Mouse (Mus musculus) layer of hippocampus, adult 11-12 months (tissue): ENCODE data around the gene Gm12185.
"Not testable (repeated sequence)": the region's sequence is repeated elsewhere in the genome, so short reads cannot be mapped to it uniquely, and the experiment has no call there.

Experiments
- DNase-seq: peaks from one replicate; pipeline ENCODE4 v3.0.0; 2022; ENCODE audit warnings: low spot score

Gm12185 gene

DNA sequence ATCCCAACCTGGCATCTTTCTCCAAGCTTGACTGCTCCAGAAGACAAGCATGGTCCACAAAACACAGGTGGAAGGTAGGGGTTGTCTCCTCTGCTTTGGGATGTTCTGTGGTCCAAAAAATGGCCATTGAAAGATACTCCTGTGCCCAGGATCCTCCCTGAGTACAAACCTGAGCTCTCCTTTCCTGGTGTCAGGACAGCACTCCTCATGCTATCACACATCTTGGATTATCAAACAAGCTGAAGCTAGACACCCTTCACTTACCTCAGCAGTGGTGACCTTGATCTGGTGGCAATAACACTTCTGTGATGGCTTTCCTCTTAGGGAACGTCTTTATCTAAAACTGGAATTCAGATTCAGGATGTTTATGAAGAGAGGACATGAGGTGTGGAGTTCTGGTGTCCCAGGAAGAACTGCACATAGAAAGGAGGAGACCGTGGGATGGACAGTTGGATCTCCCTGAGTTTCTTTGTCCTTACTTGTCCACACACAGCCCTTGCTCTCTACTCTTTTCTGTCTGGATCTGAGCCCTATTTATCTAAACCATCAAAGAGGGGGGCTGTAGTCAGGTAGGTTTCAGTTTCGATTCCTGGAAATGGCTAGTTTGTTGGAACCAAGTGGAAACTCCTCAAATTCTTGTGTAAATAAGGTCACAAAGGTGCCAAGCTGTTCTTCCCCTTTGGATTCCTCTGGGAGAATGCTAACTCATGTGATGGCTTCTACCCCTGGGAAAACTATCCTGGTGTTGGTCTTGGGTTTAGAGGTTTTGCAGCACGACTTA, at the start of gene Gm12185:
Gene Gm12185, minus strand, starts transcription at position 487 of the 781 bp plus-strand sequence.
- DNase-seq: not testable (repeated sequence)

DNA sequence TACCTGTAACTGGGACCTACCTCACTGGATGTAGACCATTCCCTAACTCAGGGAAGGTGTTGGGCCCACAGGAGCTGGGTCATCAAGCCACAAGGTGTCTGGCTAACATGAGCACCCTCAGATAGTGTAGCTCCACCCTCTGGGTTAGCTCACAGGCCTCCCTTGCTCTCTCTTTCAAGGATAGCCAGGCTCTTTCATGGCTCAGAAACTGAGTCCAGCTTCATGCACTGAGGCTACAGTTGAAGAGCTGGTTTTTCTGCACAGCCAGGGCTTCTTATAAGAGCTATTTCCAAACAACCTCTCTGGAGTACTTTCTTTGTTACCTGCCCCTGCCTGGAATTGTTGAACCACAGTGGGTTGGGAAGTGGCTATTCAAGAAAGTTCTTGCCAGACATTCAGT, 20.0 kb upstream of the Gm12185 start:
- DNase-seq: not testable (repeated sequence)

DNA sequence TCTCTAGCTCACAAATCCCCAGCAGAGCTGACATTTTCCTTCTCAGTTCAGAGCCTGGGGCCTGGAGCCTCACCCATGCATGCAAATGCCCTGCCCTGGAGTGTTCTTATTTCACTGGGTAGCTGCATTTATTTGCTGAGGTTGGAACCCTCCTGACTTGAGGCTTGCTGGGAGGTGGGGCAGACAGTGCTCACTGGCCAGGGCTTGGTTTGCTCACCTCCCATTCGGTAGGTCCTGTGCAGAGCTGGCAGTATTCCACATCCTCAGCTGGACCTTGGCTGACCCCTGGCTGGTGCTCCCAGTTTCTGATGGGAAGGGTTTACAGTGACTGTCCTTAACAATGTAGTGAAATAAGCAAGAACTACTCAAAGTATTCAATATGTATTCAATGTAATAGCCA, 14.8 kb upstream of the Gm12185 start:
- not testable (repeated sequence) for DNase-seq

DNA sequence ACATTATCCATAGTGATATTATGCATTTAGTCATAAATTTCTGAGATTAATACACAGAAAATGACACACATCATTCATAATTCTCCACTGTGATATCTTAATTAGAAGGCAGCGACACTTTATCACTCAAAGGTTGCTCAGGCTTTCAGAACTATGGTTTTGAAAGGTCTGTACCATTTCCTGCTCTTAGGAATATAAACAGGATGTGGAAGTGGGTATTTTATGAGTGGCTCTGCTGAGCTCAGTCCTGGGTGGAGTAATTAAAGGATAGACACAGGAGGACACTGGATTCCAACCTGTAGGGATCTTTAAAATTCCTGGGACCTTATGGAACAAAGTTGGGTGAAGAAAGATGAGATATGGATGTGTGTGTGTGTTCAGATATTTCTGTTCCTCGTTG, 14.3 kb upstream of the Gm12185 start:
- not testable (repeated sequence) for DNase-seq

DNA sequence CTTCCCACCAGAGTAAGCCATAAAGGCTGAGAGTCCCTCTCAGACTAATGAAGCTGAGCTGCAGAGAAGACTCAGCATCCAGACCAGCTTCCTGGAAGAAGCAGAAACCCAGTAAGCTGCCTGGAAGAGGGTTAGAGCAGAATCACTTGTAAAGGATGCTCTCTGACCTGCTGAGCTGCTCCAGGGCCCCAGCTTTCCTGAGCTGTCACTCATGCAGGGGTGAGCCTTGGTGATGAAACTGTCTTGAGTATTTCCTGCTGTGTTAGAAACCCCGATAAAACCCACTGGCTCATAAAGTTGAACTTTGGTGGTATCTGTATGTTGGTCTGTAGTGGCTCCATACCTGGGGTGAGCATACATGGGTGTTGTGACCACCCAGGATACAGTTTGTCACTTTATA, 8.4 kb upstream of the Gm12185 start:
- not testable (repeated sequence) for DNase-seq

DNA sequence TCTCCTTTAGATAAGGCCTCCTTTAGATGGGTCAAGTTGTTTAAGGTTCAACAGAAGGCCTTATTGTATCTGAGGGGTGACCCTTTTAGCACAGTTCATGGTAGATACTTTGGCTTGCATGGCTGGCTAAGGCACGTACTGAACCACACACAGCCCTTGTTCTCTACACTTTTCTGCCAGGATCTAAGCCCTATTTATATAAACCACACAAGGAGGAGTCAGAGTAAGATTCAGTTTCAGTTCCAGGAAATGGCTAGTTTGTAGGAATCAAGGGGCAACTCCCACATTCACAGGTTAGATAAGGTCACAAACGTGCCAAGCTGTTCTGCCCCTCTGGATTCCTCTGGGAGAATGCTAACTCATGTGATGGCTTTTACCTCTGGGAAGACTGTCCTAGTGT, 2.0 kb upstream of the Gm12185 start, which contains the start of gene Tgtp1:
Gene Tgtp1, minus strand, starts transcription at position 155 of the 400 bp plus-strand sequence.
- not testable (repeated sequence) for DNase-seq

DNA sequence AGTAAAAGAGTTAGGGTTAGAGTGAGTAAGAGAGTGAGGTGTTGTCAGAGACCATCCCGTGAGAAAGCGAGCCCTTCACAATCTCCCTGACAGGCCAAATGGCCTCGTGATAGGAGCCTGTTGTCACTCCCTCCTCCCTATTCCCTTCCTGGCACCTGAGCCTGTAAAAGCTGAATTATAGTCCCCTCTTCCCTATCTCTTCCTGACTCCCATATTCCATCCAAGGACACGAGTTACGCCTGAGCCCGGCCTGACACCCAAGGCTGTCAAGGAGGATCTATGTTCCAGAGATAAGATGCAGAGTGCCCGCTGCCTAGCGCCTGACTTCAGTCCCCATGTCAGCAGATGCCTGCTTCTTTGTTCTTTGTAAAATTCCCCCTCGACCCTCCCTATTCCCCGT, 1.3 kb upstream of the Gm12185 start:
- DNase-seq: not testable (repeated sequence)

DNA sequence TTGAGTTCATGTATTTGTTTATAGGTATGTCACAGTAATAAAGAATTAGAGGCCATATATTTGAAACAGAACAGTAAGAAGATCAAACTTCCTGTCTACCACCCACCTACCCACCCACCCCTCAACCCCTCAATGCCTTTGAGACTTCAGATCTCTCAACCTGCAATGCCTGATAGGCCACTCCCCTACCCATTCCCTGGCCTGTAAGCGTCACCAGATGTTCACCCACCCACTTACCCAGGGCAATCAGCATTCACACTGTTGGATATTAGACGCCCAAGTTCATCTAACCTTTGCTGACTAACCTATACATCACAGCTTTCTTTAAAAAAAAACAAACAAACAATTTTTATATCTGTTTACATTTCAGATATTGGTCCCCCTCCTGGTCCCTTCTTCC, 2.0 kb downstream of the Gm12185 start:
- DNase-seq: not testable (repeated sequence)

DNA sequence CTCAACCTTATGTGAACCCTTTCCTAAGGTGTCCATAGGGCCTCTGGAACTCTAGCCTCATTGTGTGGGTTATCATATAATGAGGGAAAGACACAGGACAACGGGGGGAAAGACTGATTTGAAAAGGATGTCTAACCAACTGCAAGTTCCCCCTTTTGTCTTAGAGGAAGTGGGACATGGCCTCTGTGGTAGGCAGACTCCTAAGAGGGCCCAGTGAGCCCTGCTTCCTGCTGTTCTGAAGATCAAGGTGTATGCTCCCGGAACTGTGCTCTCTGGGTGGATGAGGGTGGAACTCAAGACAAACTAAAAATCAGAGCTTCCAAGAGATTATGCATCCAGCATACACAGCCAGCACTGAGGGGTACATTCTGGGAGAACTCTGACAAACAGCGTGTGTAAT, 3.8 kb downstream of the Gm12185 start:
- not testable (repeated sequence) for DNase-seq

DNA sequence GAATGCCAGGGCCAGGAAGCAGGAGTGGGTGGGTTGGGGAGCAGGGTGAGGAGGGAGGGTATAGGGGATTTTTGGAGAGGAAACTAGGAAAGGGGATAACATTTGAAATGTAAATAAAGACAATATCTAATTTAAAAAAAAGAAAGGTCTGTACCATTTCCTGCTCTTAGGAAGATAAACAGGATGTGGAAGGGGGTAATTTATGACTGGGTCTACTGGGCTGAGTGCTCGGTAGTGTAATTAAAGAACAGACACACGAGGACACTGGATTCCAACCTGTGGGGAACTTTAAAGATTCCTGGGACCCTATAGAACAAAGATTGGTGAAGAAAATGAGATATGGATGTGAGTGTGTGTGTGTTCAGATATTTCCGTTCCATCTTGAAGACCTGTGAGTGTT, 9.2 kb downstream of the Gm12185 start:
- DNase-seq: not testable (repeated sequence)

DNA sequence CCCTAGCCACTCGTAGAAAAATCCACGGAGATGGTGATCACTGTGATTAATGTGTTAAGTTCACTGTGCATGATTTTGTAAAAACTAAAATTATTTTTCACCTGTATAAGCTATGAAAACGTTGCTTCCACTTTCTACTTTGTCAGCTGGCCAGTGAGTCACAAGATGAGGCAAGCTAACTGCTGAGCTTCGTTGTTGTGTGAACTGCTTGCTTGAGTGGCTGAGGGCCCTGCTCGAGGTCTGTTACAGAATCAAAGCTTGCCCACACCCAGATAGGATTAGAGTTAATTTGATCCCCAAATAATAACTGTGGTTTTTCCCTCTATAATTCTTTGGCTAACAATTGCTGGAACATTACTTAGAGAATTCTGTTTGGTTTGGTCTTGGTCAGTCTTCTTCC, 12.0 kb downstream of the Gm12185 start:
- DNase-seq: not testable (repeated sequence)

DNA sequence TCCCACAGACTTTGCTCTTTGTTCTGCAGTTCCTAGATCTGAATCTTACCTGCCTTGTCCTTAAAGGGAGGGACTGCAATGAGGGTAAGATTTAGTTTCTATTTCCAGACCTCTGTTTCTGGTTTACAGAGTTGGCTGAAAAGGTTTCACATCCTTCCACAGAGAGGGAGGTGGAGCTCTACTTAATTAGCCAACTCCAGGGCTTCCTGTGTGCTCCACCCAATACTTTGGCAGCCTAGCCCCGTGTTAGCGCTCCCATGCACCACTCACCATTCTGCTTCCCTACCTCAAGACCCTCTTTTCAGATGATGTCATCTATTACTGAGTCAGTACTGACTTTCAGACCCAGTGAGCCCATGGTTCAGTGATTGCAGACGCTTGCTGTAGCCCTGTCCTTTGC, 12.8 kb downstream of the Gm12185 start, which contains the start of gene 9930111J21Rik1:
Gene 9930111J21Rik1, minus strand, starts transcription at position 148 of the 400 bp plus-strand sequence.
- not testable (repeated sequence) for DNase-seq

DNA sequence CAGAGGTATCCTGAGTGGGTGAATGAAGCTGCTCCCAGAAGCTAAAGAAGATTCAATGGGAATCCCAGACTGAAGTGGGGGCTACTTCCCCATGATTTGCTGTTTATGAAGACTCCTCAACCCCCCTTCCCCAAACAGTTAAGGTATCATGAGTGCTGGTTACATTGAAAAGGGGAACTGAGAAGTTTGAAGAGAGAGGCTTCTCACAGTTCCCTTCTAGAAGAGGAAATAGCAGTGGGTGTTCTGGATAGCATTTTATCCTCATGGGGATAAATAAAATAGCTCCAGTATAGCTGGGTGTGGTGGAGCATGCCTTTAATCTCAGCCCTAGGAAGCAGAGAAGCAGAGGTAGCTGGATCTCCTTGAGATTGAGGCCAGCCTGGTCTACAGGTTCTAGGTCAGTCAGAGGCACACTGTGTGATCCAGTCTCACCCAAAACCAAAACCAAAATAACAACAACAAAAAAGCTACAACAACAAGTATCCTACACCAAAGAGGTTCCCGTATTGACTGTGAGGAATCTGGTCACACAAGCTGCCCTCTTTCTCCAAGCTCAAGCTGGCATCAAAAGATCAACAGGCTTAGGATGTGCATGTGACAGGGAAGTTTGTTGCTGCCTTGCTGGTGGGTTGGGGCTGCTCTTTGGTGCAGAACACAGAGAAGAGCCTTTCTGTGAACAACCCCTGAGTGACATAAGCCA, 13.6 kb downstream of the Gm12185 start, which contains the start of gene Olfr56:
Gene Olfr56, plus strand, starts transcription at position 650 of the 700 bp plus-strand sequence.
- DNase-seq: not testable (repeated sequence)

DNA sequence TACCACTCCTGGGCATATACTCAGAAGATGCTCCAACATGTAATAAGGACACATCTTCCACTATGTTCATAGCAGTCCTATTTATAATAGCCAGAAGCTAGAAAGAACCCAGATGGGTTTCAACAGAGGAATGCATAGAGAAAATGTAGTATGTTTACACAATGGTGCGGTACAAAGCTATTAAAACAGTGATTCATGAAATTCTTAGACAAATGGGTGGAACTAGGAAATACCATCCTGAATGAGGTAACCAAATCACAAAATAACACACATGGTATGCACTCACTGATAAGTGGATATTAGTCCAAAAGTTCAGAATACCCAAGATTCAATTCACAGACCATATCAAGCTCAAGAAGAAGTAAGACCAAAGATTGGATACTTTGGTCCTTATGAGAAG, 17.3 kb downstream of the Gm12185 start:
- not testable (repeated sequence) for DNase-seq

DNA sequence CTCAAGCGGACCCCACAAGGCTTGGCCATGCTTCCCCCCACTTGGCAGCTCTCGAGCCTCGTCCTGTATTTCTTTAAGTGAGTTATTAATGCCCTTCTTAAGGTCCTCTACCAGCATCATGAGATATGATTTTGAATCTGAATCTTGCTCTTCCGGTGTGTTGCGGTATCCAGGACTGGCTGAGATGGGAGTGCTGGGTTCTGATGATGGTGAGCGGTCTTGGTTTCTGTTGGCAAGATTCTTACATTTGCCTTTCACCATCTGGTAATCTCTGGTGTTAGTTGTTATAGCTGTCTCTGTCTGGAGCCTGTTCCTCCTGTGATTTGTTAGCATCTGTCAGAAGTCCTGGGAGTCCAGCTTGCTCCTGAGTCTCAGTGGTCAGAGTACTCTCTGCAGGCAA, 45.9 kb downstream of the Gm12185 start, which contains the start of gene Psme2b:
Gene Psme2b, minus strand, starts transcription at position 101 of the 400 bp plus-strand sequence.
- not testable (repeated sequence) for DNase-seq

DNA sequence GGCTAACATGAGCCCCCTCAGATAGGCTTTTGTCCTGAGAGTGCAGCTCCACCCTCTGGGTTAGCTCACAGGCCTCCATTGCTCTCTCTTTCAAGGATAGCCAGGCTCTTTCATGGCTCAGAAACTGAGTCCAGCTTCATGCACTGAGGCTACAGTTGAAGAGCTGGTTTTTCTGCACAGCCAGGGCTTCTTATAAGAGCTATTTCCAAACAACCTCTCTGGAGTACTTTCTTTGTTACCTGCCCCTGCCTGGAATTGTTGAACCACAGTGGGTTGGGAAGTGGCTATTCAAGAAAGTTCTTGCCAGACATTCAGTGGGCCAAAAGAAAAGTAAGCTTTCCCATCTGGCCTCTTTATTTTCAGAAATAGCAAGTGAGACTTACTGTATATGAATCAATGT, 52.7 kb downstream of the Gm12185 start:
- DNase-seq: not testable (repeated sequence)

DNA sequence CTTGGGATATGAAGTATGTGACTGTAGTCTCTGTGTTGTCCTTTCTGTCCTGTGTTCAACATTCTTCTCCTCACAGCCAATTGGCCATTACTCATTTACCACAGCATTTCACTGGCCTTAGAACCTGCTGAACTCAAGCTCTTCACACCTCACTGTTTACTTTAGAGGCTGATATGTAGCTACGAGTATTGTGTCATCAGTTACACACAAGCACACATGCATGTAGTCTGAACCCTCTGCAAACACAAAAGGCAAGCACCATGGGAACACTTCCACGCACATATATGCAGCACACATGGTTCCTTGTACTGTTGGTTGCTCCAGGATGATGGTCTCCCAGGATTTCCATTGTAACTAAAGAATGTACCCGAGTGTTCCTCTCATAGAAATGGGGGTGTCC, 56.7 kb downstream of the Gm12185 start:
- not testable (repeated sequence) for DNase-seq

DNA sequence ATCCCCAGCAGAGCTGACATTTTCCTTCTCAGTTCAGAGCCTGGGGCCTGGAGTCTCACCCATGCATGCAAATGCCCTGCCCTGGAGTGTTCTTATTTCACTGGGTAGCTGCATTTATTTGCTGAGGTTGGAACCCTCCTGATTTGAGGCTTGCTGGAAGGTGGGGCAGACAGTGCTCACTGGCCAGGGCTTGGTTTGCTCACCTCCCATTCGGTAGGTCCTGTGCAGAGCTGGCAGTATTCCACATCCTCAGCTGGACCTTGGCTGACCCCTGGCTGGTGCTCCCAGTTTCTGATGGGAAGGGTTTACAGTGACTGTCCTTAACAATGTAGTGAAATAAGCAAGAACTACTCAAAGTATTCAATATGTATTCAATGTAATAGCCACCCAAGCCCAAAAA, 58.1 kb downstream of the Gm12185 start:
- not testable (repeated sequence) for DNase-seq

DNA sequence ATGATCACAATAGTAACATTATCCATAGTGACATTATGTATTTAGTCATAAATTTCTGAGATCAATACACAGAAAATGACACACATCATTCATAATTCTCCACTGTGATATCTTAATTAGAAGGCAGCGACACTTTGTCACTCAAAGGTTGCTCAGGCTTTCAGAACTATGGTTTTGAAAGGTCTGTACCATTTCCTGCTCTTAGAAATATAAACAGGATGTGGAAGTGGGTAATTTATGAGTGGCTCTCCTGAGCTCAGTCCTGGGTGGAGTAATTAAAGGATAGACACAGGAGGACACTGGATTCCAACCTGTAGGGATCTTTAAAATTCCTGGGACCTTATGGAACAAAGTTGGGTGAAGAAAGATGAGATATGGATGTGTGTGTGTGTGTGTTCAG, 58.6 kb downstream of the Gm12185 start:
- not testable (repeated sequence) for DNase-seq

DNA sequence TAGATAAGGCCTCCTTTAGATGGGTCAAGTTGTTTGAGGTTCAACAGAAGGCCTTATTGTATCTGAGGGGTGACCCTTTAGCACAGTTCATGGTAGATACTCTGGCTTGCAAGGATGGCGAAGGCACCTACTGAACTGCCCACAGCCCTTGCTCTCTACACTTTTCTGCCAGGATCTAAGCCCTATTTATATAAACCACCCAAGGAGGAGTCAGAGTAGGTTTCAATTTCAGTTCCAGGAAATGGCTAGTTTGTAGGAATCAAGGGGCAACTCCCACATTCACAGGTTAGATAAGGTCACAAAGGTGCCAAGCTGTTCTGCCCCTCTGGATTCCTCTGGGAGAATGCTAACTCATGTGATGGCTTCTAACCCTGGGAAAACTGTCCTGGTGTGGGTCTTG, 64.0 kb downstream of the Gm12185 start:
- DNase-seq: not testable (repeated sequence)

DNA sequence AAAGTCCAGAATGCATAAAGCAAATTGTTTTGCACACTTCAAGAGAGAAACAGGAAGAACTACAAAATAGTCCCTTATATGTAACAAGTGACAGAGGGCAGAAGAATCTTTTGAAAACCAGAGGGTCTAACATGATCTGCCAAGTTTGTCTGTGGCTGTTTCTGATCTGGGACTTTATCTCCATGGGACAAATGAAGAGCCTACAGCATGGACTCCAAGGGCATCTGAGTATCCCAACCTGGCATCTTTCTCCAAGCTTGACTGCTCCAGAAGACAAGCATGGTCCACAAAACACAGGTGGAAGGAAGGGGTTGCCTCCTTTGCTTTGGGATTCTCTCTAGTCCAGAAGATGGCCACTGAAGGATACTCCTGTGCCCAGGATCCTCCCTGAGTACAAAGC, 65.6 kb downstream of the Gm12185 start:
- not testable (repeated sequence) for DNase-seq

DNA sequence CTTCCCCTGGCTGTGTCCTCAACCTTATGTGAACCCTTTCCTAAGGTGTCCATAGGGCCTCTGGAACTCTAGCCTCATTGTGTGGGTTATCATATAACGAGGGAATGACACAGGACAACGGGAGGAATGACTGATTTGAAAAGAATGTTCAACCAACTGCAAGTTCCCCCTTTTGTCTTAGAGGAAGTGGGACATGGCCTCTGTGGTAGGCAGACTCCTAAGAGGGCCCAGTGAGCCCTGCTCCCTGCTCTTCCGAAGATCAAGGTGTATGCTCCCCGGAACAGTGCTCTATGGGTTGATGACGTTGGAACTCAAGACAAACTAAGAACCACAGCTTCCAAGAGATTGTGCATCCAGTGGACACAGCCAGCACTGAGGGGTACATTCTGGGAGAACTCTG, 68.2 kb downstream of the Gm12185 start:
- not testable (repeated sequence) for DNase-seq

DNA sequence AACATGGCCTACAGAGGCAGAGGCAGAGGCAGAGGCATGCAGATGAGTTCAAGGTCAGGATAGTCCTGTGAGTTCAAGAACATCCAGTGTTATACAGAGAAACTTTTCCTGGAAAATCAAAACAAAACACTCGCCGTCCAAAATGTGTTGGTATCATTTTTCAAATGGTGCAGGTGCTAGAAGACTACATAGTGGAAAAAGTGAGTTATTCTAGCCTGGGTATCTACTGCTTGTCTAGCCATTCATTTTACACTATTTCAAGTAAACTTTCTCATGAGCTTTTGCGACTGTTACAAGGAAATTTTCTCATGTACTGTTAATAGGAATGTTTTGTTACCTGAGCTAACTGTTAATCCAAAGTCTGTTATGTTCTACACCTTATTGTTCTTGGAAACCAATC, 73.6 kb downstream of the Gm12185 start:
- DNase-seq: no peak
